Mouse (Mus musculus) midbrain, postnatal 0 days (tissue): ENCODE results near the gene Nrip3. TPM values are rescaled to one million over a fixed set of nuclear protein-coding genes. Genes with fewer than 3 reads are reported as not detected.

Experiments
- ATAC-seq: fragments of 200-750 bp; cut with Nextera tagmentation; 2 replicates; pipeline ENCODE4 v1.8.0; 2017; ENCODE audit warnings: moderate number of reproducible peaks, mild to moderate bottlenecking, moderate TSS enrichment, moderate library complexity; ENCODE audit not compliant: low FRiP score
- DNase-seq: peaks from one replicate; pipeline ENCODE4 v3.0.0-alpha.2; 2015; ENCODE audit warnings: low spot score
- H3K27ac ChIP-seq: fragments of 300-500 bp; sonication (generic); 2 replicates; pipeline ENCODE4 v1.5.1; 2014; ENCODE audit warnings: low read depth, mild to moderate bottlenecking, low read length, mixed read lengths
- H3K27me3 ChIP-seq: fragments of 300-500 bp; sonication (generic); 2 replicates; pipeline ENCODE4 v1.6.1; 2014; ENCODE audit warnings: low read length, control low read depth, mixed read lengths; ENCODE audit not compliant: insufficient read depth
- H3K36me3 ChIP-seq: fragments of 300-500 bp; sonication (generic); 2 replicates; pipeline ENCODE4 v1.6.1; 2014; ENCODE audit warnings: low read length, control low read depth, mixed read lengths; ENCODE audit not compliant: insufficient read depth
- H3K4me1 ChIP-seq: fragments of 300-500 bp; sonication (generic); 2 replicates; pipeline ENCODE4 v1.6.1; 2014; ENCODE audit warnings: mild to moderate bottlenecking, control low read depth, antibody characterized with exemption, low read length, mixed read lengths; ENCODE audit not compliant: insufficient read depth
- H3K4me2 ChIP-seq: fragments of 300-500 bp; sonication (generic); 2 replicates; pipeline ENCODE4 v1.6.1; 2014; ENCODE audit warnings: low read depth, mild to moderate bottlenecking, low read length, mixed read lengths; ENCODE audit not compliant: poor library complexity, severe bottlenecking
- H3K4me3 ChIP-seq: fragments of 300-500 bp; sonication (generic); 2 replicates; pipeline ENCODE4 v1.5.1; 2014; ENCODE audit warnings: low read depth, mild to moderate bottlenecking, low read length, moderate library complexity
- H3K9ac ChIP-seq: fragments of 300-500 bp; sonication (generic); replicated peaks from 2 replicates; pipeline ENCODE4 v1.6.1; 2014; ENCODE audit warnings: mild to moderate bottlenecking, low read length, moderate library complexity, mixed read lengths; ENCODE audit not compliant: poor library complexity, severe bottlenecking
- H3K9me3 ChIP-seq: fragments of 300-500 bp; sonication (generic); 2 replicates; pipeline ENCODE4 v1.6.1; 2016; ENCODE audit warnings: low read length, control low read depth
- CTCF ChIP-seq: IDR thresholded peaks from 2 replicates; pipeline ENCODE4 v1.5.1; 2016; ENCODE audit warnings: antibody characterized with exemption, mild to moderate bottlenecking
- WGBS: fragments of 180-500 bp; shearing (Covaris S2); extraction: QIAGEN DNeasy Blood & Tissue Kit; methylation state at CpG from one replicate; pipeline ENCODE4 v1.1.7; 2014; 5-methylcytosine and 5-hydroxymethylcytosine counted together
- polyA plus RNA-seq: library from polyadenylated mRNA; unstranded; fragments of >200 nt; fragmentation: Nextera tagmentation; extraction: Ambion mirVana; gene quantifications from 2 replicates; pipeline ENCODE4 v1.2.1, GENCODE M21; 2015
- total RNA-seq: library from RNA; depleted of rRNA; stranded (reverse); fragments of >200 nt; gene quantifications from 2 replicates; pipeline ENCODE4 v1.2.3, GENCODE M21; 2014; rRNA removed

The Nrip3 gene
- total RNA-seq (25.4 and 38.5 TPM in 2 replicates), polyA plus RNA-seq (17.8 and 21.7 TPM in 2 replicates)

DNA sequence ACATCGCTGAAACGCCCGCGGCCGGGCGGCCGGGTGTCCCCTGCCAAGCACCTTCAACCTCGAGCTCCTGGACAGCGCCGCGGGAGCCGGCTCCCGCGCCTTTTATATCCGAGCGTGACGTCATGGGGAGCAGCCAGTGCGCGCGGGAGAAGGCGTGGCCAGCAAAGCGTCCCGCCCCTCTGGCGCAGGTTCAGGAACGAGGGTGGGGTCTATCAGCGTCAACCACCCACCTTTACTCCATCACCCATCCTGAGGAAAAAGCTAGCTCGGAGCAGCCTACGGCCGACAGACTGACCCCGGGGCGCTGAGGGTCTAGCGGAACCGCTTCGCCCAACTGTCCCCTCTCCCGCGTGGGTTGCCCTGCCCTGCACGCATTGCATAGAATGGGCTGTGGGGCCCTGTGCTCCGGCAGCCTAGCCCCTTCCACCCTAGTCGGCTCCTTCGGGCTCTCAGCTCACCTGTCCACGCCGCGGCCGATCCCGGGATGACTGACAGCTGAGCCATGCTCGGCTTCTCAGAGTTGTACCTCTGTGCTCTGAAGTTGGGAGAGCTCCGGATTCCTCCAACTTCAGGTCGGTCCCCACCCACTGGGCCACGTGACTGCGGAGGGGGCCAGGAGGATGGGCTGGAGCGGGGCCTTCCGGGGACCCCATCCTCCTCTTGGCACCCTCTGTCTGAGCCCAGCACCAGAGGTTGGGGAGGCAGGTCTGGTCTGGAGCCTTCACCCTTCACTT, at the start of gene Nrip3:
Gene Nrip3 (minus strand): TSS at position 556 of the 734 bp plus-strand sequence.
- WGBS = 2% methylated on average over 39 of the region's 52 CpGs
- no peaks in the 10 kb centered on the region for H3K4me1 ChIP-seq
- no peak within 1 kb of the TSS for H3K27ac ChIP-seq
- peak within 1 kb of the TSS; percentile 64 for H3K4me3 ChIP-seq
- H3K9ac ChIP-seq = peak within 1 kb of the TSS; percentile 68
- H3K9me3 ChIP-seq = no peaks in the 10 kb centered on the region
- peak; percentile 85 for ATAC-seq
- H3K36me3 ChIP-seq = no peaks in the 10 kb centered on the region
- no peak for TF ChIP-seq CTCF
- H3K4me2 ChIP-seq = peak within 1 kb of the TSS; percentile 82
- peak; percentile 84 for DNase-seq
- H3K27me3 ChIP-seq = peaks cover 3% of the 10 kb centered on the region; the same call in 1 of the 2 replicates

- no peak overlapping the region for H3K4me2 ChIP-seq
- no peaks in the 10 kb centered on the region for H3K9me3 ChIP-seq
- TF ChIP-seq CTCF = no peak
- no peaks in the 10 kb centered on the region for H3K36me3 ChIP-seq
- H3K4me1 ChIP-seq = no peaks in the 10 kb centered on the region
- WGBS = 77% methylated on average over 2 of the region's 2 CpGs
- H3K27me3 ChIP-seq = no peaks in the 10 kb centered on the region
- ATAC-seq (no peak), DNase-seq (no peak)
- no peak overlapping the region for H3K27ac ChIP-seq
- no peak overlapping the region for H3K9ac ChIP-seq
- no peak overlapping the region for H3K4me3 ChIP-seq
Measured at GRCm38 (mm10) chr7:109831376-109831775, 49.6 kb upstream of the Nrip3 start.

DNA sequence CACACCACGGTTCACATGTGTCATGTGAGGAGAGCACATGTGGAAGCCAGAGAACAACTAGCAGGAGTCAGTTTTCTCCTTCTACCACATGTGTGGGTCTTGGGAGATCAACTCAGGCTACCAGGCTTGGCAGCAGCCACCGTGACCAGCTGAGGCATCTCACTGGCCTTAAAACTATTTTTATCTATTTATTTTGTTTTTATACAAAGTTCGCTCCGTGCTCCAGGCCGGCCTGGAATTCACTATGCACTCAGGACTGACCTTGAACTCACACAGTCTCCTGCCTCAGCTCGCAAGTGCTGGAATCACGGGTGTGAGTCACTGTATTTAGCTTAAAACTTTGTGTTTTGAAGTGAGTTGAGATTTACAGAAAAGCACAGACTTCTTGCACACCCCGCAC, 45.1 kb upstream of the Nrip3 start:
- Histone ChIP-seq H3K9me3 (no peaks in the 10 kb centered on the region), H3K27me3 (no peaks in the 10 kb centered on the region), H3K27ac (no peak overlapping the region), H3K36me3 (no peaks in the 10 kb centered on the region), H3K4me1 (no peaks in the 10 kb centered on the region), H3K4me2 (no peak overlapping the region), H3K9ac (no peak overlapping the region), H3K4me3 (no peak overlapping the region)
- WGBS = 93% methylated on average over 8 of the region's 8 CpGs
- DNase-seq (no peak), ATAC-seq (no peak)
- no peak for TF ChIP-seq CTCF

DNA sequence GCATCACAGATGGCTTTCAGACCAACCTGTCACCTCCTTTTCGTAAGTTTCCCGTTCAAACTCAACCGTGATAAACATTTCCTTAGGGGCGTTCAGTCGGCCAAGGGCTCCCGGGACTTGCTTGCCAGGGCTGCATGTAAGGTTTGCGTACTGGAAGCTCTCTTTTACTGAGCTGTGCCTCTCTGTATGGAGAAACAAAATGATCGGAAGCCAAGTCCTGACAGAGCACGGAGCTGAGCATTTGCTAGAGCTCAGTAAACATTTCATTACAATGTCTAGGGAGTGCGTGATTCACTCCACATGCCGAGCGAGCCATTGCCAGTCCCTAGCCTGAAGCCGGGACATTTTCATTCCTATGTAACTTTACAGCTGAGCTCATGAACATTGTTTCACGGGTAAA, 43.5 kb upstream of the Nrip3 start:
- ATAC-seq = no peak
- Histone ChIP-seq H3K27ac (no peak overlapping the region), H3K4me3 (no peak overlapping the region), H3K4me2 (no peak overlapping the region), H3K27me3 (no peaks in the 10 kb centered on the region), H3K9ac (no peak overlapping the region), H3K36me3 (no peaks in the 10 kb centered on the region), H3K4me1 (no peaks in the 10 kb centered on the region), H3K9me3 (no peaks in the 10 kb centered on the region)
- no peak for DNase-seq
- WGBS = 80% methylated on average over 14 of the region's 14 CpGs
- no peak for TF ChIP-seq CTCF

- H3K4me2 ChIP-seq = no peak overlapping the region
- WGBS = 93% methylated on average over 4 of the region's 4 CpGs
- H3K27me3 ChIP-seq = no peaks in the 10 kb centered on the region
- H3K4me3 ChIP-seq = no peak overlapping the region
- H3K4me1 ChIP-seq = no peaks in the 10 kb centered on the region
- ATAC-seq (no peak), DNase-seq (no peak)
- H3K36me3 ChIP-seq = no peaks in the 10 kb centered on the region
- no peak overlapping the region for H3K27ac ChIP-seq
- H3K9me3 ChIP-seq = no peaks in the 10 kb centered on the region
- TF ChIP-seq CTCF = no peak
- no peak overlapping the region for H3K9ac ChIP-seq
Measured at GRCm38 (mm10) chr7:109818600-109818999, 36.8 kb upstream of the Nrip3 start.

DNA sequence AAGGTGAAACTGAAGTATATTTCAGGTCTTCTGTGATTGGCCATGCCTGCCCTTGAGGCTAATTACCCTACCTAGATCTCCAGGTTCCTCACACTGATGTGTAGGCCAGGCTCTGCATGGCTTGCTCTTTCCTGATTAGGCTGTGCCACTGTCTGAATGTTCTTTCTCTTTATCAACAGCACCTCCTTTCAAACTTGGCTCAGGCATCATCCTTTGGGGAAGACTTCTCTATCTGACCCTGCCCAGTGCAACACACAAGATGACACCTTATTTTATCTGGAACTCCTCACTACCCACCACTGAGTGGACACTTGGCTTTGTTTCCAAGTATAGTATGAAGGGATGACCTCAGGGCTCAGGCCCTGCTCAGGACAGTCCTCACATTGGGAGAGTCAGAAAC, 36.1 kb upstream of the Nrip3 start:
- no peak for DNase-seq
- no peaks in the 10 kb centered on the region for H3K27me3 ChIP-seq
- no peak overlapping the region for H3K27ac ChIP-seq
- no peak overlapping the region for H3K9ac ChIP-seq
- no peaks in the 10 kb centered on the region for H3K9me3 ChIP-seq
- H3K4me1 ChIP-seq = no peaks in the 10 kb centered on the region
- no peak for ATAC-seq
- H3K4me2 ChIP-seq = no peak overlapping the region
- TF ChIP-seq CTCF = no peak
- no peak overlapping the region for H3K4me3 ChIP-seq
- H3K36me3 ChIP-seq = no peaks in the 10 kb centered on the region
